Mouse (Mus musculus): Measurements from ENCODE around the gene OR5BS1P. TPM values are rescaled to one million over a fixed set of nuclear protein-coding genes. Genes with fewer than 3 reads are reported as not detected.
"Not testable (repeated sequence)": the region's sequence is repeated elsewhere in the genome, so short reads cannot be mapped to it uniquely, and the experiment has no call there.

OR5BS1P gene
- polyA plus RNA-seq (2014; fragmentation: Nextera tagmentation; extraction: Ambion mirVana), result not detected in 2 replicates

DNA sequence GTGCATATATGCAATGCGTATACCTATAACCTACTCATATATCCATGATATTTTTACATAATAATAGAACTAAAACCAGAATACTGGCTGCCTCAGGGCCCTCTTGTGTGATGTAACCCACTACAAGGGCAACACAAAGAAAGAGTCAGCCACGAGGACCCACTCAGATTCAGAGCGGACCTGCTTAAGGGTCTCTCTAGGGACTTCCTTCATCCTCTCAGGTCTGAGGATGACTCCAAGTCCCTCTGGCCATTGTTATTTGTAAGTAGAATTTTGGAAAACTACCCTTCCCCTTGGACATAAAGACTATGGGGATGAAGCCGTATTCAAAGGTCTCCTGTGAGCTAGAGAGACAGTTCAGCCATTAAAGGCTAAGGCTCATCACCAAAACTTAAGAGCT is at the start of gene OR5BS1P:
TSS of gene OR5BS1P (plus strand) at position 301 of the 400 bp plus-strand sequence.
- no peak within 1 kb of the TSS for H3K4me3 ChIP-seq (ENCODE audit: low read depth, low read length)
- H3K9me3 ChIP-seq (ENCODE audit: control insufficient read depth, low read length), result no peaks in the 10 kb centered on the region
- H3K4me1 ChIP-seq (ENCODE audit: control insufficient read depth, insufficient read depth, low read length), result no peaks in the 10 kb centered on the region
- no peak within 1 kb of the TSS for H3K27ac ChIP-seq (replicated peaks; ENCODE audit: low read depth, low read length)
- 87% methylated on average over 4 of the region's 4 CpGs for WGBS
- H3K36me3 ChIP-seq (ENCODE audit: control insufficient read depth, insufficient read depth, low read length), result no peaks in the 10 kb centered on the region
- DNase-seq (ENCODE audit: low spot score) (no peak), ATAC-seq (ENCODE audit: insufficient number of reproducible peaks, low FRiP score, low TSS enrichment, low read depth) (no peak)
- no peak within 1 kb of the TSS for H3K4me2 ChIP-seq (ENCODE audit: low read depth, severe bottlenecking)
- H3K9ac ChIP-seq (ENCODE audit: low read length), result no peak within 1 kb of the TSS
- no peaks in the 10 kb centered on the region for H3K27me3 ChIP-seq (ENCODE audit: control insufficient read depth, insufficient read depth, low read length)

DNA sequence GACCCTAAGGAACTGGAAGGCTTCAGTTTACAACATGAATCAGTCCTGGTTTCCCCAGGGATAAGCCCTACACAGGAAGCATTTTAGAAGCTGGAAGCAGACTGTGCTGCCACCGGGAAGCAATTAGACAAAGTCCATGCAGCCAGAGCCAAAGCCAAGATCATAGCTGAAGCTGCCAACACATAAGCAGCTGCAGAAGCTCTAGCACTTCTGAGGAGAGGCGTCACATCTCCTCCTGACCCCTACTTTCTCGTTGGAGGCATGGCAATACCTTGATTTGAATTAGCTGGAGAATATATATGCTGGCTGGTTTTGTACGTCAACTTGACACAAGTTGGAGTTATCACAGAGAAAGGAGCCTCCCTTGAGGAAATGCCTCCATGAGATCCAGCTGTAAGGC is 48.8 kb upstream of the OR5BS1P start:
- H3K36me3 ChIP-seq (ENCODE audit: control insufficient read depth, insufficient read depth, low read length), result no peaks in the 10 kb centered on the region
- peaks cover 7% of the 10 kb centered on the region; the same call in 1 of the 2 replicates for H3K4me1 ChIP-seq (ENCODE audit: control insufficient read depth, insufficient read depth, low read length)
- H3K9ac ChIP-seq (ENCODE audit: low read length), result no peak overlapping the region
- WGBS, result 66% methylated on average over 4 of the region's 4 CpGs
- H3K27ac ChIP-seq (replicated peaks; ENCODE audit: low read depth, low read length), result no peak overlapping the region
- H3K27me3 ChIP-seq (ENCODE audit: control insufficient read depth, insufficient read depth, low read length), result no peaks in the 10 kb centered on the region
- no peak overlapping the region for H3K4me3 ChIP-seq (ENCODE audit: low read depth, low read length)
- no peak overlapping the region for H3K4me2 ChIP-seq (ENCODE audit: low read depth, severe bottlenecking)
- no peak for ATAC-seq (ENCODE audit: insufficient number of reproducible peaks, low FRiP score, low TSS enrichment, low read depth)
- peak; percentile 18 for DNase-seq (ENCODE audit: low spot score)
- H3K9me3 ChIP-seq (ENCODE audit: control insufficient read depth, low read length), result no peaks in the 10 kb centered on the region

DNA sequence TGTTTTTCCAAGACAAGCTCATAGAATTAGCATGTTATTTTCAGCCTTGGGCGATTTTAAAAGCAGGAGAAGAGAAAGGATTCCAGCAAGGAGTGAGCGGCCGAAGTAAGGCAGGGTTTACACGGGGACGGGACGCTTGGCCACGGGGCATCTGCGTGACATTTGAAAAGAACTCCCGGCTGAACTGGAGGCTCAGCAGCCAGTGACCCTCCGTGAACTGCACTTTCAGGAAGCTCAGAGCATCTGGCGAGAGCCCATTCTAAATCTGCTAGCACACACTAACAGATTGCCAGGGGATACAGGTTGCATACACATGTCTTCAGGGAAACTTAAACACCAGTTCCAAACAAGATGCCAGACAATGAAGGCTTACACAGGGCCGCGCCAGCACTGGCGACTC is 45.4 kb upstream of the OR5BS1P start:
- 56% methylated on average over 14 of the region's 14 CpGs for WGBS
- Histone ChIP-seq H3K4me1 (ENCODE audit: control insufficient read depth, insufficient read depth, low read length) (peaks cover 7% of the 10 kb centered on the region; the same call in 1 of the 2 replicates), H3K36me3 (ENCODE audit: control insufficient read depth, insufficient read depth, low read length) (no peaks in the 10 kb centered on the region), H3K27ac (replicated peaks; ENCODE audit: low read depth, low read length) (no peak overlapping the region), H3K9ac (ENCODE audit: low read length) (no peak overlapping the region), H3K9me3 (ENCODE audit: control insufficient read depth, low read length) (no peaks in the 10 kb centered on the region), H3K4me3 (ENCODE audit: low read depth, low read length) (no peak overlapping the region), H3K4me2 (ENCODE audit: low read depth, severe bottlenecking) (no peak overlapping the region), H3K27me3 (ENCODE audit: control insufficient read depth, insufficient read depth, low read length) (no peaks in the 10 kb centered on the region)
- ATAC-seq (ENCODE audit: insufficient number of reproducible peaks, low FRiP score, low TSS enrichment, low read depth) (no peak), DNase-seq (ENCODE audit: low spot score) (peak; percentile 27)

DNA sequence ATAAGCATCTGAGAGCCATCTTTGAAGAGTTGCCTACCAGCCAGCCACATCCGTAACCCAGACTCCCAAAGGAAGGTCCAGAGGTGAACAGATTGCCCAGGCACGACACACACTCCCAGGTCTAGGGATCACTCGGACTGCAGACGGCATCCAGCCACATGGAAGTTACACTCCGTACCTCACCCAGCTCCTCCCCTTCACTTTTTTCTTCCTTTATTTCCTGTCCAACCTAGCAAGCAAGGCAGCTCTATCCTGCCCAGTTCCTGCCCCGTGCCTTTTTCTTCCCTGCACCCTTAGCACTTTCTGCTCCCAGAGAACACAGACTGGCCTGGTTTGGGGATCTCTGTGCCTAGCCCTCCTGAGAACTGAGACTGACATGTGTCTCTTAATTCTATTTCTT is 44.9 kb upstream of the OR5BS1P start:
- no peak overlapping the region for H3K9ac ChIP-seq (ENCODE audit: low read length)
- WGBS, result 64% methylated on average over 6 of the region's 6 CpGs
- H3K4me3 ChIP-seq (ENCODE audit: low read depth, low read length), result no peak overlapping the region
- no peak overlapping the region for H3K4me2 ChIP-seq (ENCODE audit: low read depth, severe bottlenecking)
- no peaks in the 10 kb centered on the region for H3K9me3 ChIP-seq (ENCODE audit: control insufficient read depth, low read length)
- H3K27ac ChIP-seq (replicated peaks; ENCODE audit: low read depth, low read length), result no peak overlapping the region
- peaks cover 7% of the 10 kb centered on the region; the same call in 1 of the 2 replicates for H3K4me1 ChIP-seq (ENCODE audit: control insufficient read depth, insufficient read depth, low read length)
- H3K27me3 ChIP-seq (ENCODE audit: control insufficient read depth, insufficient read depth, low read length), result no peaks in the 10 kb centered on the region
- ATAC-seq (ENCODE audit: insufficient number of reproducible peaks, low FRiP score, low TSS enrichment, low read depth) (no peak), DNase-seq (ENCODE audit: low spot score) (no peak)
- no peaks in the 10 kb centered on the region for H3K36me3 ChIP-seq (ENCODE audit: control insufficient read depth, insufficient read depth, low read length)

DNA sequence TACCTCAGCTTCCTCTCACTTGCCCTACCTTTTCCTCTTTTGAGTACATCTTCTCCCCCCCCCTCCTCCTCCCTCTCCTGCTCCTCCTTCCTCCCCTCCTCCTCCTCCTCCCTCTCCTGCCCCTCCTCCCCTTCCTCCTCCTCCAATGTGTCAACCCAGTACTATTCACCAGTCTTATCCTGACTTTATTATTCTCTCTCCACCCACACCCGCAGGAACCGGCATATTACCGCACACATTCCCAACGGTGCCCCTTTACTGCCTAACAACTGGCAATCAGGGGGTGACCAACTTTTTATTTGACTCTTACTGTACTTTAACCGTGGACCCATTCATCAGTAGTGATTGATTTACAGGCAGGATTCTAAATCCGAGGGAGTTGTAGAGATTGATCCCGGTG is 44.5 kb upstream of the OR5BS1P start:
- Histone ChIP-seq H3K36me3 (ENCODE audit: control insufficient read depth, insufficient read depth, low read length) (no peaks in the 10 kb centered on the region), H3K27me3 (ENCODE audit: control insufficient read depth, insufficient read depth, low read length) (no peaks in the 10 kb centered on the region), H3K4me2 (ENCODE audit: low read depth, severe bottlenecking) (no peak overlapping the region), H3K9ac (ENCODE audit: low read length) (no peak overlapping the region), H3K4me3 (ENCODE audit: low read depth, low read length) (no peak overlapping the region), H3K9me3 (ENCODE audit: control insufficient read depth, low read length) (no peaks in the 10 kb centered on the region), H3K27ac (replicated peaks; ENCODE audit: low read depth, low read length) (no peak overlapping the region), H3K4me1 (ENCODE audit: control insufficient read depth, insufficient read depth, low read length) (peaks cover 7% of the 10 kb centered on the region; the same call in 1 of the 2 replicates)
- ATAC-seq (ENCODE audit: insufficient number of reproducible peaks, low FRiP score, low TSS enrichment, low read depth), result no peak
- WGBS, result 72% methylated on average over 7 of the region's 7 CpGs
- DNase-seq (ENCODE audit: low spot score), result no peak

DNA sequence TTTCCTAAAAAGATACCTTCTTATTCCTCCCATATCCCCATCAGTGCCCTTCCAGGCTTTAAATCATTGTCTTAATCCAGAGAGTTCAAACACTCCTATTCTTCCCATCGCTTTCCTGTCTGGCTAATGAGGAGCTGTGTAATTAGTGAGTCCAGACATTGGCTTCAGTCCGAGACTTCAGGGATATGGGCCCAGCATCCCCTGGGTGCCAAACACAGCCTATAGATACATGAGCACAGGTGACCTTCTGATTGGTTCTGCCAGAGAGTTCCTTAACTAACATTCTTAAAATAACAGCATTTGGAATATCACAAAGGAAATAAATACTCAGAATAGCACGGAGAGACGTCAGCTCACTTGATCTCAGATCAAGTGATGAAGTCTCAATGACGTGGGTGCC is 38.8 kb upstream of the OR5BS1P start, which contains the start of gene Olfr282:
TSS of gene Olfr282 (plus strand) at position 301 of the 400 bp plus-strand sequence.
- not testable (repeated sequence) for H3K27ac ChIP-seq (replicated peaks; ENCODE audit: low read depth, low read length); H3K36me3 ChIP-seq (ENCODE audit: control insufficient read depth, insufficient read depth, low read length); H3K4me3 ChIP-seq (ENCODE audit: low read depth, low read length); ATAC-seq (ENCODE audit: insufficient number of reproducible peaks, low FRiP score, low TSS enrichment, low read depth); DNase-seq (ENCODE audit: low spot score); H3K4me1 ChIP-seq (ENCODE audit: control insufficient read depth, insufficient read depth, low read length); H3K27me3 ChIP-seq (ENCODE audit: control insufficient read depth, insufficient read depth, low read length); H3K9ac ChIP-seq (ENCODE audit: low read length); H3K9me3 ChIP-seq (ENCODE audit: control insufficient read depth, low read length); H3K4me2 ChIP-seq (ENCODE audit: low read depth, severe bottlenecking)
- 77% methylated on average over 5 of the region's 5 CpGs for WGBS

DNA sequence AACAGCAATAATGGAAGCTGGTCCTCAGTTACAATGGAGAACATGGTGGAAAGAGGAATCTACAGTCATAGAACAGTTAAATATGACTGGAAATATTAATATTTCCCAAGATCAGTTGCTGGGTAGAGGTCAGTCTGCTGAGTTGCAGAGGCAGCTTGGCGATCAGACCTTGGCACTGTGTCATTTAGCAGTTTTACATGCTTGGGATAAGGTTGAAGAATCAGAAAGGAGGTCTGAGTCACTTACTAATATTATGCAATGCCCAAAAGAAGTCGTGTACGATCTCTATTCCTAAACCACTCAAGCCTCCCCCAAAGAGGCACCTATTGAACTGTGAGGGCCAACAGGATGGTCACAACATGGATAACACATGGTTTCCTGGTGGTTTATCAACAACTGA is 25.1 kb upstream of the OR5BS1P start:
- Histone ChIP-seq H3K27me3 (ENCODE audit: control insufficient read depth, insufficient read depth, low read length) (no peaks in the 10 kb centered on the region), H3K9ac (ENCODE audit: low read length) (no peak overlapping the region), H3K4me1 (ENCODE audit: control insufficient read depth, insufficient read depth, low read length) (no peaks in the 10 kb centered on the region), H3K9me3 (ENCODE audit: control insufficient read depth, low read length) (no peaks in the 10 kb centered on the region), H3K27ac (replicated peaks; ENCODE audit: low read depth, low read length) (no peak overlapping the region), H3K36me3 (ENCODE audit: control insufficient read depth, insufficient read depth, low read length) (no peaks in the 10 kb centered on the region), H3K4me2 (ENCODE audit: low read depth, severe bottlenecking) (no peak overlapping the region), H3K4me3 (ENCODE audit: low read depth, low read length) (no peak overlapping the region)
- 80% methylated on average over 3 of the region's 3 CpGs for WGBS
- no peak for DNase-seq (ENCODE audit: low spot score)
- ATAC-seq (ENCODE audit: insufficient number of reproducible peaks, low FRiP score, low TSS enrichment, low read depth), result no peak

DNA sequence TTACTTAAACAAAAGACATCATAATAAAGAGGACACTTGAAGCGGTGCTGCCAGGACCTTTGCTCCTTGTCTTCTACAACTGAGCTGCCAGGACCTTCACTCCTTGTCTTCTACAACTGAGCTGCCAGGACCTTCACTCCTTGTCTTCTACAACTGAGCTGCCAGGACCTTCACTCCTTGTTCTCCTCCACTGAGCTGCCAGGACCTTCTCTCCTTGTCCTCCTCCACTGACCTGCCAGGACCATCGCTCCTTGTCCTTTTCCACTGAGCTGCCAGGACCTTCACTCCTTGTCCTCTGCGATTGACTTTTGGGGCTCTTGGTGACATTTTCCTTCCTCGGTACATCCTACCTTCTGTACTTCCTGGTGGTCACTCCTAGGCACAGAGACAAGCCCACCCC is 21.2 kb upstream of the OR5BS1P start:
- Histone ChIP-seq H3K4me2 (ENCODE audit: low read depth, severe bottlenecking) (no peak overlapping the region), H3K27ac (replicated peaks; ENCODE audit: low read depth, low read length) (no peak overlapping the region), H3K4me1 (ENCODE audit: control insufficient read depth, insufficient read depth, low read length) (no peaks in the 10 kb centered on the region), H3K27me3 (ENCODE audit: control insufficient read depth, insufficient read depth, low read length) (no peaks in the 10 kb centered on the region), H3K9me3 (ENCODE audit: control insufficient read depth, low read length) (no peaks in the 10 kb centered on the region), H3K4me3 (ENCODE audit: low read depth, low read length) (no peak overlapping the region), H3K36me3 (ENCODE audit: control insufficient read depth, insufficient read depth, low read length) (no peaks in the 10 kb centered on the region), H3K9ac (ENCODE audit: low read length) (no peak overlapping the region)
- WGBS, result 62% methylated on average over 4 of the region's 4 CpGs
- DNase-seq (ENCODE audit: low spot score), result no peak
- ATAC-seq (ENCODE audit: insufficient number of reproducible peaks, low FRiP score, low TSS enrichment, low read depth), result no peak

DNA sequence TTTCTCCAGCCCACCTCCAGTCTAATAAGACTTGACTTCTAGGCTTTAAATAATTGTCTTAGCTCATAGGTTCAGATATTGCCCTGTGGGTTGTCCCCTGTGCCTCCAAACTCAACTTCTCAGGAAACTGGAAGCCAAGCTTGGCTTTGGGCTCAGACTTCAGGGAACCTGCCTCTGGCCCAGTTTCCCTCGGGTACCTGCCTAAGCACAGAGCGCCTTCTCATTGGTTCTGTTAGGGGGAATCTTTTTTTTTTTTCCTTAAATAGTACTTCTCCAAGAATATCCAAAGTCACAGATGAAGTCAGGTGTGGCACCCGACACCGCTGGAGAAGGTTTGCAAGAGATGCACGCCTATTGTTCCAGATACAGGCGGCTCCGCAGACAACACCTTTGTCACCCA is 17.4 kb upstream of the OR5BS1P start, which contains the start of gene Olfr281:
TSS of gene Olfr281 (plus strand) at position 301 of the 400 bp plus-strand sequence.
- DNase-seq (ENCODE audit: low spot score) (no peak), ATAC-seq (ENCODE audit: insufficient number of reproducible peaks, low FRiP score, low TSS enrichment, low read depth) (no peak)
- H3K9me3 ChIP-seq (ENCODE audit: control insufficient read depth, low read length), result no peaks in the 10 kb centered on the region
- no peak within 1 kb of the TSS for H3K9ac ChIP-seq (ENCODE audit: low read length)
- no peak within 1 kb of the TSS for H3K4me3 ChIP-seq (ENCODE audit: low read depth, low read length)
- H3K4me1 ChIP-seq (ENCODE audit: control insufficient read depth, insufficient read depth, low read length), result no peaks in the 10 kb centered on the region
- no peaks in the 10 kb centered on the region for H3K27me3 ChIP-seq (ENCODE audit: control insufficient read depth, insufficient read depth, low read length)
- no peaks in the 10 kb centered on the region for H3K36me3 ChIP-seq (ENCODE audit: control insufficient read depth, insufficient read depth, low read length)
- WGBS, result 89% methylated on average over 7 of the region's 7 CpGs
- H3K4me2 ChIP-seq (ENCODE audit: low read depth, severe bottlenecking), result no peak within 1 kb of the TSS
- no peak within 1 kb of the TSS for H3K27ac ChIP-seq (replicated peaks; ENCODE audit: low read depth, low read length)
